Mouse (Mus musculus): ENCODE measurements around the gene Herc2. TPM values are rescaled to one million over a fixed set of nuclear protein-coding genes. Genes with fewer than 3 reads are reported as not detected.

Gene Herc2
- polyA plus RNA-seq, 1 experiment from 2014 or later, result 15.9 TPM

Other genes with a start within 250 kb of the Herc2 start
- 45.2 and 55.1 TPM in 2 replicates for gene Cyfip1, start 208.5 kb upstream of the Herc2 start, polyA plus RNA-seq (2015; fragmentation: Nextera tagmentation; extraction: Ambion mirVana)
- 27.9 and 32.0 TPM in 2 replicates for gene Nipa2, start 87.7 kb upstream of the Herc2 start, polyA plus RNA-seq (2015; fragmentation: Nextera tagmentation; extraction: Ambion mirVana)
- 4.1 and 5.4 TPM in 2 replicates for gene Nipa1, start 30.2 kb upstream of the Herc2 start, polyA plus RNA-seq (2015; fragmentation: Nextera tagmentation; extraction: Ambion mirVana)
- not detected in 2 replicates for gene Oca2, start 189.6 kb downstream of the Herc2 start, polyA plus RNA-seq (2015; fragmentation: Nextera tagmentation; extraction: Ambion mirVana)

Measured in heart, embryonic 15.5 days (tissue).